Mouse (Mus musculus) common myeloid progenitor, adult 5-6 weeks (primary cell): ENCODE results near the gene Ppp1r13b. TPM values are rescaled to one million over a fixed set of nuclear protein-coding genes. Genes with fewer than 3 reads are reported as not detected.
A peak's percentile ranks its signal among the peaks of the same experiment; 100 is the strongest.

Experiments
- ATAC-seq: replicated peaks from 2 replicates; pipeline ENCODE4 v1.8.0; 2016; ENCODE audit warnings: low read depth, mild to moderate bottlenecking, moderate TSS enrichment, inconsistent platforms; ENCODE audit not compliant: poor library complexity, severe bottlenecking
- total RNA-seq: library from RNA; stranded (forward); fragments of 200-1000, 187-1606 nt; gene quantifications from 2 replicates; pipeline ENCODE4 v1.2.3, GENCODE M21; 2017

Gene Ppp1r13b
- total RNA-seq, 1 experiment from 2014 or later: 18.3 TPM

GRCm38 (mm10) chr12:111833457-111833856, 74.5 kb downstream of the Ppp1r13b start:
- no peak for ATAC-seq

GRCm38 (mm10) chr12:111832643-111833042, 75.3 kb downstream of the Ppp1r13b start:
- ATAC-seq: no peak

GRCm38 (mm10) chr12:111830375-111830774, 77.5 kb downstream of the Ppp1r13b start:
- no peak for ATAC-seq

- no peak for ATAC-seq
Measured at GRCm38 (mm10) chr12:111829954-111830353, 78.0 kb downstream of the Ppp1r13b start.

GRCm38 (mm10) chr12:111829447-111829846, 78.5 kb downstream of the Ppp1r13b start:
- no peak for ATAC-seq

GRCm38 (mm10) chr12:111827556-111827955, 80.4 kb downstream of the Ppp1r13b start:
- no peak for ATAC-seq

- ATAC-seq: no peak
Measured at GRCm38 (mm10) chr12:111821931-111822330, 86.0 kb downstream of the Ppp1r13b start.

- ATAC-seq: no peak
Measured at GRCm38 (mm10) chr12:111820708-111821107, 87.2 kb downstream of the Ppp1r13b start.

GRCm38 (mm10) chr12:111819936-111820335, 88.0 kb downstream of the Ppp1r13b start:
- ATAC-seq: no peak

- ATAC-seq: no peak
Measured at GRCm38 (mm10) chr12:111817991-111818390, 89.9 kb downstream of the Ppp1r13b start.

GRCm38 (mm10) chr12:111816967-111817366, 90.9 kb downstream of the Ppp1r13b start:
- ATAC-seq: no peak

- ATAC-seq: no peak
Measured at GRCm38 (mm10) chr12:111816528-111816927, 91.4 kb downstream of the Ppp1r13b start.

- ATAC-seq: no peak
Measured at GRCm38 (mm10) chr12:111814769-111815762, 92.8 kb downstream of the Ppp1r13b start.

GRCm38 (mm10) chr12:111813766-111814617, 93.9 kb downstream of the Ppp1r13b start, which contains the start of the genes Xrcc3 and Zfyve21:
TSS of gene Xrcc3 (minus strand) at chr12:111813873.
TSS of gene Zfyve21 (plus strand) at chr12:111814170.
- peak; percentile 87 for ATAC-seq

- peak; percentile 1; the same call in 1 of the 2 replicates for ATAC-seq
Measured at GRCm38 (mm10) chr12:111813111-111813765, 94.7 kb downstream of the Ppp1r13b start.

- no peak for ATAC-seq
Measured at GRCm38 (mm10) chr12:111812611-111813010, 95.3 kb downstream of the Ppp1r13b start.

GRCm38 (mm10) chr12:111812075-111812474, 95.8 kb downstream of the Ppp1r13b start:
- no peak for ATAC-seq

GRCm38 (mm10) chr12:111809762-111810161, 98.1 kb downstream of the Ppp1r13b start:
- ATAC-seq: peak; percentile 51

- no peak for ATAC-seq
Measured at GRCm38 (mm10) chr12:111808775-111809174, 99.1 kb downstream of the Ppp1r13b start.

- ATAC-seq: no peak
Measured at GRCm38 (mm10) chr12:111803538-111803937, 104.4 kb downstream of the Ppp1r13b start.
